Mouse (Mus musculus): ENCODE data around the gene Ctu1.

- TF ChIP-seq MYOG (IDR thresholded peaks at IDR 0.05; ENCODE audit: control insufficient read depth, extremely low read depth, insufficient read length) = no peak
- TF ChIP-seq CTCF (IDR thresholded peaks at IDR 0.05; ENCODE audit: control insufficient read depth, insufficient read depth, insufficient read length) = no peak
- TF ChIP-seq MAX (IDR thresholded peaks at IDR 0.05) = no peak
- TF ChIP-seq FOSL1 (IDR thresholded peaks at IDR 0.05; ENCODE audit: insufficient read depth, low read length, poor library complexity, severe bottlenecking) = no peak
- TF ChIP-seq MYOD1 (IDR thresholded peaks at IDR 0.05; ENCODE audit: control insufficient read depth, insufficient read length, low read depth) = no peak
- no peak for TF ChIP-seq USF1 (IDR thresholded peaks at IDR 0.05; ENCODE audit: low read depth)
- TF ChIP-seq CEBPB (IDR thresholded peaks at IDR 0.05; ENCODE audit: low read depth) = no peak
Observed at GRCm38 (mm10) chr7:43643046-43643652, 28.7 kb upstream of the Ctu1 start.

Data from C2C12 (cell line).